Mouse (Mus musculus) midbrain, embryonic 13.5 days (tissue): Measurements from ENCODE around the gene Pakap. TPM values are rescaled to one million over a fixed set of nuclear protein-coding genes. Genes with fewer than 3 reads are reported as not detected.

Experiments used
- ATAC-seq: fragments of 200-750 bp; cut with Nextera tagmentation; 2 replicates; pipeline ENCODE4 v1.8.0; 2017; ENCODE audit warnings: mild to moderate bottlenecking, moderate TSS enrichment, moderate library complexity
- H3K27ac ChIP-seq: fragments of 300-500 bp; sonication (generic); 2 replicates; pipeline ENCODE4 v1.5.1; 2015; ENCODE audit warnings: inconsistent platforms, mild to moderate bottlenecking, moderate library complexity
- H3K27me3 ChIP-seq: fragments of 300-500 bp; sonication (generic); 2 replicates; pipeline ENCODE4 v1.6.1; 2015; ENCODE audit warnings: mild to moderate bottlenecking, inconsistent platforms
- H3K36me3 ChIP-seq: fragments of 300-500 bp; sonication (generic); 2 replicates; pipeline ENCODE4 v1.6.1; 2015; ENCODE audit warnings: mild to moderate bottlenecking, inconsistent platforms
- H3K4me1 ChIP-seq: fragments of 300-500 bp; sonication (generic); replicated peaks from 2 replicates; pipeline ENCODE4 v1.6.1; 2015; ENCODE audit warnings: inconsistent platforms
- H3K4me2 ChIP-seq: fragments of 300-500 bp; sonication (generic); replicated peaks from 2 replicates; pipeline ENCODE4 v1.6.1; 2015; ENCODE audit warnings: moderate library complexity, mild to moderate bottlenecking, inconsistent platforms
- H3K4me3 ChIP-seq: fragments of 300-500 bp; sonication (generic); replicated peaks from 2 replicates; pipeline ENCODE4 v1.5.1; 2015; ENCODE audit warnings: mild to moderate bottlenecking, inconsistent platforms
- H3K9ac ChIP-seq: fragments of 300-500 bp; sonication (generic); replicated peaks from 2 replicates; pipeline ENCODE4 v1.6.1; 2015; ENCODE audit warnings: mild to moderate bottlenecking, inconsistent platforms
- H3K9me3 ChIP-seq: fragments of 300-500 bp; sonication (generic); 2 replicates; pipeline ENCODE4 v1.6.1; 2016; ENCODE audit warnings: mild to moderate bottlenecking, inconsistent platforms
- WGBS: fragments of 180-500 bp; shearing (Covaris S2); methylation state at CpG from one replicate; pipeline ENCODE4 v1.1.7; 2015; 5-methylcytosine and 5-hydroxymethylcytosine counted together
- polyA plus RNA-seq: library from polyadenylated mRNA; unstranded; fragments of >200 nt; fragmentation: Nextera tagmentation; extraction: Ambion mirVana; gene quantifications from 2 replicates; pipeline ENCODE4 v1.2.1, GENCODE M21; 2015

Pakap gene
- polyA plus RNA-seq, result 6.8 and 7.3 TPM in 2 replicates

GRCm38 (mm10) chr4:57567666-57568206, at the start of gene Pakap:
Gene Pakap (plus strand): TSS chr4:57568179.
- Histone ChIP-seq H3K9ac (peak within 1 kb of the TSS; percentile 67), H3K4me1 (peaks cover 9% of the 10 kb centered on the region; the same call in 1 of the 2 replicates), H3K27me3 (peaks cover 22% of the 10 kb centered on the region), H3K27ac (peak within 1 kb of the TSS; percentile 60), H3K4me2 (peak within 1 kb of the TSS; percentile 85), H3K9me3 (no peaks in the 10 kb centered on the region), H3K4me3 (peak within 1 kb of the TSS; percentile 57), H3K36me3 (no peaks in the 10 kb centered on the region)
- peak; percentile 91 for ATAC-seq
- under 1% methylated on average over 51 of the region's 51 CpGs for WGBS

DNA sequence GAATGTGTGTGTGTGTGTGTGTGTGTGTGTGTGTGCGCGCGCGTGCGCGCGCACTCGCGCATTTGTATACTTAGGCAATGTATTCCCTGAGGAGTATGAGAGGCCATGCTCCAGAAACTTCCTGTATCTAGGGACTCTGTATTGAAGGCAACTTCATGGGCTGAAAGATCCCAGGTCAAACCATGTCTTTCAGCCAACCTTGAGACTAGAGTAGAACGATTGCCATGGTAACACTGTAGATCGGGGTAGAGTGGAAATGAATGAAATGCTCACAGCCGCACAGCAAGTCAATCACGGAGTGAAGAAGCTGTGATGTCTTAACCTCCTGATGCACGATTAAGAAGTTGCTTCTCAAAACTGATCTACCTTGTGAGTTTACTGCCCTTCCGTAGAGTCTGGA, 44.5 kb upstream of the Pakap start:
- H3K27me3 ChIP-seq, result no peaks in the 10 kb centered on the region
- WGBS, result 94% methylated on average over 15 of the region's 15 CpGs
- no peak overlapping the region for H3K9ac ChIP-seq
- H3K4me3 ChIP-seq, result no peak overlapping the region
- H3K4me2 ChIP-seq, result no peak overlapping the region
- H3K36me3 ChIP-seq, result no peaks in the 10 kb centered on the region
- H3K27ac ChIP-seq, result no peak overlapping the region
- ATAC-seq, result no peak
- no peaks in the 10 kb centered on the region for H3K9me3 ChIP-seq
- no peaks in the 10 kb centered on the region for H3K4me1 ChIP-seq

DNA sequence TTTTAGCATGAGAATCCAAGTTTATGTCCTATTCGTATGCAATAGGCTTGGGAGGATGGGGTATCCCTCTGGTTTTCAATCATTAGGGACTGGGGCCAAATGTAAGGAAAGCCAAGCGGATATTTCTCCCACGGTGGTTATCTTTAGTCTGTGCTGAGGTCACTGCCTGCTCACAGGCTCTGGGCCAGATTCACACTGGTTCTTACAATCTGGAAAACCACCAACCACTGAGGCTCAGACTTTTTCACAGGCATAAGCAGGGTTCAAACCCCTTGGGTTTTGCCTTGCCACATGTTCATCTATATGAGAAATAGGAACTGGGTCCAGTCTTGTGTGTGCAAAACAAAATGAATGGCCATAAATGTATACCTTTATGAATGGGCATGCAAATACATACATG, 43.5 kb upstream of the Pakap start:
- WGBS, result 91% methylated on average over 3 of the region's 3 CpGs
- no peak for ATAC-seq
- H3K27ac ChIP-seq, result no peak overlapping the region
- H3K27me3 ChIP-seq, result no peaks in the 10 kb centered on the region
- no peaks in the 10 kb centered on the region for H3K4me1 ChIP-seq
- no peak overlapping the region for H3K9ac ChIP-seq
- no peaks in the 10 kb centered on the region for H3K9me3 ChIP-seq
- H3K36me3 ChIP-seq, result no peaks in the 10 kb centered on the region
- no peak overlapping the region for H3K4me3 ChIP-seq
- H3K4me2 ChIP-seq, result no peak overlapping the region

DNA sequence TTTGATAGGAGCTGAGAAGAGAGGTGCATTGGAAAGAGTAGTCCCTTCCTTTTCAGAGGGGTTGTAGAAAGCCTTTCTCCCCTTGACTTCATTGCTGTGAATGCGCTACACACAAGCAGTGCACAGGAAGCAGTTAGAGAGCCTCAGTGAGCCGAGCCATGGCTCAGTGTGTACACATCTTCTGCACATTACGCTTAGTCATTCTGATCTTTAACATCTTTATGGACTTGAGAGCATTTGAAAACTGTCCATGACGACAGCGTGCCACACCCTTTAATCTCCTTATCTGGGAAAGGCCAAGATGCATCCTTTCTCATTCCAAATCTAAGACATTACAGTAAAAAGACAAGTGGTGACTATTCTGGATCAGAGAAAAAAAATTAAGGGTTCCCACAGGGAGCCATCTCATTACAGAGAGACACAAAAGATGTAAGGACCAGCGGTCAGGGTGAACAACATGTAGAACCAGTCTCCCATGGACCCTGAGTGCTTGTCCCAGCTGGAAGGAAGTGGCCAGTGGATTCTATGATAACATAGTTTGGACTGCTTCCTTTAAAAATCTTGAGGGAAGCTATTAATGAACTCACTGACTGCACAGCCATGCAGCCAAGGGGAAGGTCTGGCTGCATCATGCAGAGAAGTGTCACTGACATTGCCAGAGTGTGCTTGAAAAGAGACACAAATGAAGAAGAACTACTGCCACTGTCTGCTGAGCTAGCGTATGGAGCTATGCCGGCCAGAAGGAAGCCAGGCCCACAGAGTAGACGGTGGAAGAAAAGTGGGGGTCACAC, 42.6 kb upstream of the Pakap start:
- no peaks in the 10 kb centered on the region for H3K4me1 ChIP-seq
- no peak overlapping the region for H3K4me3 ChIP-seq
- no peaks in the 10 kb centered on the region for H3K36me3 ChIP-seq
- no peaks in the 10 kb centered on the region for H3K9me3 ChIP-seq
- no peaks in the 10 kb centered on the region for H3K27me3 ChIP-seq
- ATAC-seq, result no peak
- no peak overlapping the region for H3K9ac ChIP-seq
- WGBS, result 85% methylated on average over 9 of the region's 9 CpGs
- no peak overlapping the region for H3K4me2 ChIP-seq
- H3K27ac ChIP-seq, result no peak overlapping the region

- no peak for ATAC-seq
- H3K4me1 ChIP-seq, result no peaks in the 10 kb centered on the region
- H3K9me3 ChIP-seq, result no peaks in the 10 kb centered on the region
- H3K36me3 ChIP-seq, result no peaks in the 10 kb centered on the region
- H3K9ac ChIP-seq, result no peak overlapping the region
- no peak overlapping the region for H3K27ac ChIP-seq
- no peak overlapping the region for H3K4me3 ChIP-seq
- H3K27me3 ChIP-seq, result no peaks in the 10 kb centered on the region
- no peak overlapping the region for H3K4me2 ChIP-seq
Observed at GRCm38 (mm10) chr4:57528296-57528695, 39.7 kb upstream of the Pakap start.

DNA sequence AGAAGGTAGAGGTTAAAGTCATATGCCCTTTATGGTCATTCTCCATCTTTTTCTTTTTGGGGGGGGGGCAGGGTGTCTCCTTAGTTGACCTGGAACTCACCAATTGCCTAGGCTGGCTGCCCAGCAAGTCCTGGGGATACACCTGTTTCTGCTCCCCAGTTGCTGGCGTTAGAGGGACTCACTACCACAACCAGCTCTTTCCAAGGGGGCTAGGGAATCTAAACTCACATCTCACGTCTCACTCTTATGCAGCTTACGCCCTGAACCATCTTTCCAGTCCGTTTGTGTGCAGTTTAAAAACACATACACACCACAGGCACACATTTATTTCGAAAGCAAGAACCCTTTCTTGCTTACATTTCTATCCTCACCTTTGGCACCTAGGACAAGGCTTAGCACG, 34.3 kb upstream of the Pakap start:
- ATAC-seq, result no peak
- Histone ChIP-seq H3K9ac (no peak overlapping the region), H3K36me3 (no peaks in the 10 kb centered on the region), H3K4me3 (no peak overlapping the region), H3K9me3 (no peaks in the 10 kb centered on the region), H3K27me3 (no peaks in the 10 kb centered on the region), H3K27ac (no peak overlapping the region), H3K4me2 (no peak overlapping the region), H3K4me1 (0 out of 2 replicates have a peak, but pooled peaks cover 5% of the 10 kb centered on the region)
- 81% methylated on average over 6 of the region's 6 CpGs for WGBS

DNA sequence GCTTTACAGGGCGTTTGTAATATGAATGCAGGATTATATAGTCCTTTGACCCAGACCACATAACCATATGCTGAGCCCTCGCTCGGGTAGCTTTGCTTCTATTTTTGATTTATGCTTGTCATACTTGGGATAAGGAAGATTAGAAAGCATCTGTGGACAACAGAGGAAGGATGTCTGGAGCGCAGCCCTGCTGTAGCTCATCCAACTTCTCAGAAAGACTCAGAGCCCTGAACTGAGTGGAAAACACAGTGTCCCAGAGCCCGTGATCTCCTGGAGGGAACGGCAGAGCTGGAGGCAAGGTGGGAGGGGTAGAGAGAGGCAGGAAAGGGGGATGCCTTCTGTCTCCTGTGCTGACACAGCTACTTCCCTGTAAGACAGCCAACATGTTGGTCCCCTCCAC, 33.7 kb upstream of the Pakap start:
- H3K27ac ChIP-seq, result no peak overlapping the region
- H3K4me3 ChIP-seq, result no peak overlapping the region
- no peaks in the 10 kb centered on the region for H3K27me3 ChIP-seq
- no peak overlapping the region for H3K9ac ChIP-seq
- 67% methylated on average over 6 of the region's 6 CpGs for WGBS
- H3K9me3 ChIP-seq, result no peaks in the 10 kb centered on the region
- no peaks in the 10 kb centered on the region for H3K36me3 ChIP-seq
- H3K4me2 ChIP-seq, result no peak overlapping the region
- H3K4me1 ChIP-seq, result 0 out of 2 replicates have a peak, but pooled peaks cover 5% of the 10 kb centered on the region
- no peak for ATAC-seq

DNA sequence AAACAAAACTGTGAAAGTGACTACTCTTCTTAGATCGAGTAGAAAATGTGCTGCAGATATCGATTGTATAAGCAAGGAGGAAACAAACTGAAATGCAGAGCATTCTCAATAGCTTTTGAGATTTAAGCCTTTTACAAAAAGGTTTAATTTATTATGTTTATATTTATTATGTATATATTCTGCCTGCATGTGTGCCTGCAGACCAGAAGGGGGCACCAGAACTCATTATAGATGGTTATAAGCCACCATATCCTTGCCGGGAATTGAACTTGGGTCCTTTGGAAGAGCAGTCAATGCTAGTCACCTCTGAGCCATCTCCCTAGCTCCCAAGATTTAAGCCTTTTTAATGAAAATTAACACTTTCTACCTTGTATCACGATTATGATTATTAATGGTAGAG, 32.9 kb upstream of the Pakap start:
- Histone ChIP-seq H3K27ac (no peak overlapping the region), H3K9ac (no peak overlapping the region), H3K4me1 (0 out of 2 replicates have a peak, but pooled peaks cover 5% of the 10 kb centered on the region), H3K4me2 (no peak overlapping the region), H3K27me3 (no peaks in the 10 kb centered on the region), H3K9me3 (no peaks in the 10 kb centered on the region), H3K36me3 (no peaks in the 10 kb centered on the region), H3K4me3 (no peak overlapping the region)
- no peak for ATAC-seq
- 85% methylated on average over 4 of the region's 4 CpGs for WGBS

GRCm38 (mm10) chr4:57538029-57538688, 29.8 kb upstream of the Pakap start:
- 15% methylated on average over 4 of the region's 4 CpGs for WGBS
- Histone ChIP-seq H3K4me1 (0 out of 2 replicates have a peak, but pooled peaks cover 5% of the 10 kb centered on the region), H3K4me2 (no peak overlapping the region), H3K4me3 (no peak overlapping the region), H3K27ac (no peak overlapping the region), H3K27me3 (no peaks in the 10 kb centered on the region), H3K36me3 (no peaks in the 10 kb centered on the region), H3K9ac (no peak overlapping the region), H3K9me3 (no peaks in the 10 kb centered on the region)
- ATAC-seq, result no peak

- Histone ChIP-seq H3K4me2 (no peak overlapping the region), H3K27ac (no peak overlapping the region; the same call in 1 of the 2 replicates)
- ATAC-seq, result peak; percentile 67
Observed at GRCm38 (mm10) chr4:57543692-57544256, 24.2 kb upstream of the Pakap start.

GRCm38 (mm10) chr4:57547785-57548184, 20.2 kb upstream of the Pakap start:
- Histone ChIP-seq H3K36me3 (no peaks in the 10 kb centered on the region), H3K9ac (no peak overlapping the region), H3K4me3 (no peak overlapping the region), H3K27ac (no peak overlapping the region), H3K4me1 (peaks cover 8% of the 10 kb centered on the region), H3K4me2 (no peak overlapping the region), H3K9me3 (no peaks in the 10 kb centered on the region), H3K27me3 (no peaks in the 10 kb centered on the region)
- no peak for ATAC-seq
- WGBS, result 91% methylated on average over 7 of the region's 7 CpGs

More at GRCm38 (mm10) chr4:57543692-57544256, 24.2 kb upstream of the Pakap start:
- no peaks in the 10 kb centered on the region for H3K9me3 ChIP-seq
- no peak overlapping the region for H3K9ac ChIP-seq
- H3K36me3 ChIP-seq, result no peaks in the 10 kb centered on the region
- 6% methylated on average over 6 of the region's 6 CpGs for WGBS
- no peak overlapping the region for H3K4me3 ChIP-seq
- H3K27me3 ChIP-seq, result no peaks in the 10 kb centered on the region
- peaks cover 8% of the 10 kb centered on the region for H3K4me1 ChIP-seq

DNA sequence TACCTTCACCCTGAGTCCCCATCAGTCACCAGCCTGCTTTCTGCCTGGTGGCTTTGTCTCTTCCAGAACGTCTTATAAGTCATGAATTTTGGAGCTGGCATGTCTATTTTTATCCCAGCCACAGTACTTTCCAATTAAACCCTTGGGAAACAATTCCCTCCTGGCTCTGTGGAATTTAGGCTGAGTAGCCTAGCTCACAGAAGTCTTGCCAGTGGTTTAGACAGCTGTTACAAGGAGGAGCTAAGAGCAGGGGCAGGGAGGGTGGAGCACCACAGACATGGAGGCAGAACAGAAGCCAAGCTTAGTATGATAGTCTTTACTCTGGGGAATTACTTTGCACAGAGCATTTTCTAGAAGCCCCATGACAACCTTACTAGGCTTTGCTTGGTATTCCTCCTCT, 17.8 kb upstream of the Pakap start:
- no peak for ATAC-seq
- 48% methylated on average over 1 of the region's 1 CpGs for WGBS

More for the DNA sequence above, 17.8 kb upstream of the Pakap start:
- no peaks in the 10 kb centered on the region for H3K36me3 ChIP-seq
- no peak overlapping the region for H3K4me3 ChIP-seq
- H3K27ac ChIP-seq, result no peak overlapping the region
- no peak overlapping the region for H3K9ac ChIP-seq
- H3K9me3 ChIP-seq, result no peaks in the 10 kb centered on the region
- no peak overlapping the region for H3K4me2 ChIP-seq
- no peaks in the 10 kb centered on the region for H3K4me1 ChIP-seq
- H3K27me3 ChIP-seq, result no peaks in the 10 kb centered on the region
